Mouse (Mus musculus) lung, adult 2 months (tissue): ENCODE data around the gene Tpm1.

Experiments used
- CTCF ChIP-seq: fragments of 200-500 bp; IDR thresholded peaks from 2 replicates; pipeline ENCODE4 v1.5.1; 2011; ENCODE audit warnings: mild to moderate bottlenecking, low read length, control low read depth; ENCODE audit not compliant: insufficient read depth
- POLR2A ChIP-seq: fragments of 200-500 bp; IDR thresholded peaks from 2 replicates; pipeline ENCODE4 v1.6.1; 2011; ENCODE audit warnings: low read depth, mild to moderate bottlenecking, control low read depth, low read length, borderline replicate concordance; ENCODE audit errors: extremely low read depth

GRCm38 (mm10) chr9:67090633-67091045 is 41.4 kb upstream of the Tpm1 start:
- TF ChIP-seq CTCF, result no peak
- no peak for TF ChIP-seq POLR2A
